Mouse (Mus musculus) small intestine, adult 2 months (tissue): Measurements from ENCODE around the gene Rtbdn.

Experiments
- CTCF ChIP-seq: fragments of 200-500 bp; IDR thresholded peaks from 2 replicates; pipeline ENCODE4 v1.5.1; 2012; ENCODE audit warnings: low read depth, mild to moderate bottlenecking, control low read depth, inconsistent platforms, low read length, moderate library complexity, mixed read lengths; ENCODE audit not compliant: insufficient replicate concordance, insufficient read length; ENCODE audit errors: extremely low read depth
- POLR2A ChIP-seq: fragments of 200-500 bp; IDR thresholded peaks from 2 replicates; pipeline ENCODE4 v1.6.1; 2012; ENCODE audit warnings: low read depth, mild to moderate bottlenecking, control low read depth, inconsistent platforms, low read length, moderate library complexity

DNA sequence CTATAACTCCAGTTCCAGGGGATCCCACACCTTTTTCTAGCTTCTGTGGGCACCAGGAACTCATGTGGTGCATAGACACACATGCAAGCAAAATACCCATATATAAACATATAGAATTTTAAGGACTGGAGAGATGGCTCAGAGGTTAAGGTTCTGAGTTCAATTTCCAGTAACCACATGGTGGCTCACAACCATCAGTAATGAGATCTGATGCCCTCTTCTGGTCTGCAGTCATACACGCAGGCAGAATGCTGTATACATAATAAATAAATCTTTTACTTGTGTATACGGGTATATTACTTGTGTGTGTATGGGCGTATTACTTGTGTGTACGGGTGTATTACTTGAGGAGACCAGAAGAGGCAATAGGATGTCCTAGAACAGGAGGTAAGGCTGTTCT lies 17.2 kb downstream of the Rtbdn start:
- TF ChIP-seq CTCF: no peak
- no peak for TF ChIP-seq POLR2A
